Mouse (Mus musculus) gastrocnemius, adult 2 months (tissue): Measurements from ENCODE around the gene Gm960. TPM values are rescaled to one million over a fixed set of nuclear protein-coding genes. Genes with fewer than 3 reads are reported as not detected.

Experiments used
- DNase-seq: peaks from one replicate; pipeline ENCODE4 v3.0.0; 2022
- H3K27ac ChIP-seq: fragments of 200-600 bp; 2 replicates; pipeline ENCODE4 v1.8.1; 2022; ENCODE audit warnings: mild to moderate bottlenecking
- H3K4me3 ChIP-seq: fragments of 200-600 bp; 2 replicates; pipeline ENCODE4 v1.8.1; 2022; ENCODE audit warnings: mild to moderate bottlenecking, moderate library complexity
- CTCF ChIP-seq: fragments of 200-600 bp; IDR thresholded peaks from 2 replicates; pipeline ENCODE4 v1.8.1; 2022; ENCODE audit warnings: antibody characterized with exemption, mild to moderate bottlenecking, moderate library complexity
- intact Hi-C: fragments of 180-260 bp; cut with DNase I; formaldehyde crosslinking; loops from one replicate; pipeline ENCODE4 v1.15.1; 2025
- total RNA-seq, 2 experiments: library from RNA; stranded (reverse); gene quantifications; 2 replicates each; pipeline ENCODE4 v1.2.3; 2021

Gene Gm960
- total RNA-seq, 2 experiments from 2014 or later, result 0.11 TPM; not detected in 1

DNA sequence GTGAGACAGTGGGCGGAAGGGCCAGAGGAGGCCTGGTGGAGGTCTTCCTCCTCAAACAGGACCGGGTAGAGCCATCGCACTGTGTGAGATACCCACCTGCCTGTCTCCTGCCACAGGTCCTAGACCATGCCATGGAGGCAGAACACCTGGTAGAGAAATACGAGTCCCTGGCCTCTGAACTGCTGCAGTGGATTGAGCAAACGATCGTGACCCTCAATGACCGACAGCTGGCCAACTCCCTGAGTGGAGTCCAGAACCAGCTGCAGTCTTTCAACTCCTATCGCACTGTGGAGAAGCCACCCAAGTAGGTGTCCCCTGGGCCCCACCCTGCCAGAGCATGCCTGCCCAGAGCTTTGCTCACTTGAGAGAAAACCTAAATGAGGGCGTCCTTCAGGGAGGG lies 30.7 kb upstream of the Gm960 start:
- H3K4me3 ChIP-seq, result no peak overlapping the region
- intact Hi-C loops, result no loop called here
- no peak for TF ChIP-seq CTCF
- no peak for DNase-seq
- H3K27ac ChIP-seq, result no peak overlapping the region

- intact Hi-C loops, result no loop called here
- no peak for DNase-seq
- Histone ChIP-seq H3K4me3 (no peak overlapping the region), H3K27ac (no peak overlapping the region)
- TF ChIP-seq CTCF, result no peak
Observed at GRCm38 (mm10) chr19:4720671-4721244, 22.3 kb upstream of the Gm960 start.

GRCm38 (mm10) chr19:4720112-4720511 lies 21.6 kb upstream of the Gm960 start:
- H3K4me3 ChIP-seq, result no peak overlapping the region
- no peak overlapping the region for H3K27ac ChIP-seq
- no peak for DNase-seq
- no peak for TF ChIP-seq CTCF
- intact Hi-C loops, result no loop called here

DNA sequence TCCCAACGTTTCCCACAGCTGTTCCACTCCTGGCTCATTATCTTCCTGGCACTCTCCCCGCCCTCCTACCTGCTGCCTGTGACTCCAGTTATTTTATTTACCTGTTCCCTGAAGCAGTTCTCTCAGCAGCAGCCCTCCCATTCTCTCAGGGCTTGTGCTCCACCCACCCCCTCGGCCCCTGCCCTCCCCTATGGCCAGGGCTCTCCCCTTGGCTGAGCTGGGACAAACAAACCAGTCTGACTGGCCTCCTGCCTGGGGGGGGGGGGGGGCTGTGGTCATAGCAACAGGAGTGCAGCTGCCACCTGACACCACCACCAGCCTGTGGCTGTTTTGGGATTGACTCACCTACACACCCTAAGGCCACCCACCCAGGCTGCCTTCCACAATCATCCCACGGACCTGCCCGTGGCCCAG lies 20.9 kb upstream of the Gm960 start:
- Histone ChIP-seq H3K27ac (no peak overlapping the region), H3K4me3 (no peak overlapping the region)
- intact Hi-C loops, result no loop called here
- peak; percentile 37 for DNase-seq
- TF ChIP-seq CTCF, result no peak

- no peak for DNase-seq
- no peak for TF ChIP-seq CTCF
- H3K4me3 ChIP-seq, result no peak overlapping the region
- no peak overlapping the region for H3K27ac ChIP-seq
- intact Hi-C loops, result no loop called here
Observed at GRCm38 (mm10) chr19:4718716-4719115, 20.2 kb upstream of the Gm960 start.

DNA sequence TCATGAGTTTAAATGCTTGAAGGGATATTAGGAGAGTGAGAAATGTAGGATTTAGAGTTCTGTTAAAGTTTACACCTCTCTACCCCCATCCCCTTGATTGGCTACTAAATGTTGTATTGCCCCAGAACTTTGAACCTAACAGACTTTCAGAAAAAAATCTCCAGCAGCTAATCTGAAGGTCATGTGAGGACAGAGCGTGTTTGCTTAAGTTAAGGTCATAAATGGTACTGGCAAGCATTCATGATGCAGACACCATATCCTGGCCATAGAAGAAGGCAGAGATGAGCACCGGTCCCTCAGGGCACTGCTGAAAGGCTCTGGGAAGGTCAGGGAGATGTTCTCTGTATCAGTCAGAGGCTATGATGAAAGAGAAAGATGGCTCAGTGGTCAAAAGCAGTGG lies 18.8 kb upstream of the Gm960 start:
- H3K4me3 ChIP-seq, result no peak overlapping the region

GRCm38 (mm10) chr19:4716756-4717155 lies 18.3 kb upstream of the Gm960 start:
- H3K4me3 ChIP-seq, result no peak overlapping the region
- DNase-seq, result no peak
- no peak for TF ChIP-seq CTCF
- no peak overlapping the region for H3K27ac ChIP-seq
- intact Hi-C loops, result no loop called here

More for the DNA sequence above, 18.8 kb upstream of the Gm960 start:
- intact Hi-C loops, result no loop called here
- DNase-seq, result no peak
- TF ChIP-seq CTCF, result no peak
- H3K27ac ChIP-seq, result no peak overlapping the region

- Histone ChIP-seq H3K4me3 (no peak overlapping the region), H3K27ac (no peak overlapping the region)
- no peak for TF ChIP-seq CTCF
- no peak for DNase-seq
- intact Hi-C loops, result no loop called here
Observed at GRCm38 (mm10) chr19:4713886-4714285, 15.4 kb upstream of the Gm960 start.

GRCm38 (mm10) chr19:4712781-4713526 lies 14.5 kb upstream of the Gm960 start:
- Histone ChIP-seq H3K27ac (no peak overlapping the region), H3K4me3 (peak overlapping the region; percentile 68)
- no peak for DNase-seq
- no peak for TF ChIP-seq CTCF
- intact Hi-C loops, result no loop called here

GRCm38 (mm10) chr19:4712156-4712780 lies 13.8 kb upstream of the Gm960 start:
- intact Hi-C loops, result no loop called here
- no peak for TF ChIP-seq CTCF
- no peak for DNase-seq
- Histone ChIP-seq H3K27ac (no peak overlapping the region), H3K4me3 (peak overlapping the region; percentile 68)

DNA sequence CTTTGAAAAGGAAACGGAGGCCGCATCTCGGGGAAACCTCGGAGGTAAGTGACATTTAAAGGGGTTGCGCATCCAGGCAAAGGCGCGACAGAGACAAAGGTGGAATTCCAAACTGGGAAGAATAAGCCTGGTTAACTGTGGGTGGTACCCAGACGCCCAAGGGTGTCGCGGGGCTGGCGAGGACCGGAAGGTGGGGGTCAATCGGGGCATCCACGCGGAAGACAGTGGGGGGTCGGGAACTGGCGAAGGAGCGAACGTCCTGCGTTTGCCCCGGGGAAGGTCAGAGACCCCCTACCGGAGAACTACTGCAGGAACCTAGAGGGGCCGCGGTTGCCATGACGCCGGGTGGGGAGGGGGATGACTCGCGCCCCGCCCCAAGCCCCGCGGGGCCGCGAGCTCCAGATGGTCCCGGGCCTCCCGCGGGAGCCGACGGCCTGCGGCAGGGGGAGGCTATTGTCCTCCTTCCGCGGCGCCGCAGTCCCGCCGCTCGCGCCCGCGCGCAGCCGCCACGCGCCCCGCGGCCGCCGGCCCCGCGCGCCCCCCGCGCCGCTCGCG lies 13.2 kb upstream of the Gm960 start:
- DNase-seq, result no peak
- intact Hi-C loops, result no loop called here
- Histone ChIP-seq H3K4me3 (peak overlapping the region; percentile 68), H3K27ac (no peak overlapping the region)
- TF ChIP-seq CTCF, result no peak

DNA sequence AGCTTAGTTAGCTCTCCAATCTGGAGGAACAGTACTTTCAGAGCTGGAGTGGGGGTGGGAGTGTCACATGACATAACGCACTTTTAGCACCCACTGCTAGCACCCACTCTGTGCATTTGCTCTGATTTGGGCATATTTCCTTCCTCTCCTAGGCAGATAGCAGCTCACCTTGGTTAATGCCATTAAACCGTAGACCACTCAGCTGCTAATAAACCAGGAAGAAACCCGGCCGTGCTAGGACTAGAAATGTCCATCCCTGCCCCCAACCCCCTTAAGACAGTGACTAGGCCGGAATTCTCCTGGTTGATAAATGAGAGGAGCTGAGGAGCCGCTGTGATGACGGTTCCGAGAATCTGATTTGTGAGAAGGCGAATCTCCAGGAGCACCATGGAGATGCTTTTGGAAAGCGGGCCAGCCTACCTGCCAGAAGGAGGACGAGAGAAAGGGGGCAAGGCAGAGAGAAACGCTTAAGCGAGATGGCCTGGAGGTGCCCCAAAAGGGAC lies 12.7 kb upstream of the Gm960 start, which contains the start of gene Sptbn2:
Gene Sptbn2 (plus strand): TSS at position 70 of the 503 bp plus-strand sequence.
- intact Hi-C loops, result no loop called here
- no peak for TF ChIP-seq CTCF
- Histone ChIP-seq H3K4me3 (peak within 1 kb of the TSS; percentile 68), H3K27ac (no peak within 1 kb of the TSS)
- DNase-seq, result no peak

GRCm38 (mm10) chr19:4708765-4709164 lies 10.3 kb upstream of the Gm960 start:
- TF ChIP-seq CTCF, result no peak
- DNase-seq, result no peak
- H3K27ac ChIP-seq, result no peak overlapping the region
- intact Hi-C loops, result no loop called here
- no peak overlapping the region for H3K4me3 ChIP-seq
